Mouse (Mus musculus) kidney, postnatal 4 days (tissue): ENCODE data around the gene Syt12.

Source experiments
- DNase-seq, 2 experiments: peaks; one replicate each; pipeline ENCODE4 v3.0.0; 2021; ENCODE audit warnings: mixed read lengths in 2 of 2

Gene Syt12

GRCm38 (mm10) chr19:4477345-4478189 is at the start of gene Syt12:
Gene Syt12, minus strand, starts transcription at chr19:4477447.
- peak; percentile 55 to 65 for DNase-seq

- DNase-seq: no peak
These were observed 44.3 kb upstream of the Syt12 start for GRCm38 (mm10) chr19:4521426-4522050.

GRCm38 (mm10) chr19:4517483-4517882 is 40.2 kb upstream of the Syt12 start:
- no peak for DNase-seq

GRCm38 (mm10) chr19:4516288-4516687 is 39.0 kb upstream of the Syt12 start:
- no peak for DNase-seq

GRCm38 (mm10) chr19:4515746-4516145 is 38.5 kb upstream of the Syt12 start:
- peak; percentile 54 to 62 for DNase-seq

GRCm38 (mm10) chr19:4513236-4513858 is 36.1 kb upstream of the Syt12 start:
- no peak for DNase-seq

GRCm38 (mm10) chr19:4511116-4511841 is 34.0 kb upstream of the Syt12 start:
- no peak for DNase-seq

- DNase-seq: peak; percentile 98 to 99
These were observed 33.0 kb upstream of the Syt12 start, which contains the start of gene Pcx for GRCm38 (mm10) chr19:4509986-4510963. Gene Pcx, plus strand, starts transcription at chr19:4510472.

GRCm38 (mm10) chr19:4507746-4508145 is 30.5 kb upstream of the Syt12 start:
- DNase-seq: no peak

GRCm38 (mm10) chr19:4504830-4505229 is 27.6 kb upstream of the Syt12 start:
- DNase-seq: no peak

GRCm38 (mm10) chr19:4502701-4503100 is 25.5 kb upstream of the Syt12 start:
- DNase-seq: no peak

GRCm38 (mm10) chr19:4498062-4498933 is 21.1 kb upstream of the Syt12 start, which contains the start of gene 2010003K11Rik:
Gene 2010003K11Rik, minus strand, starts transcription at chr19:4498583.
- DNase-seq: peak in 1 of 2 experiments; percentile 15

- peak; percentile 84 to 86 for DNase-seq
These were observed 20.2 kb upstream of the Syt12 start for GRCm38 (mm10) chr19:4497263-4497973.

- DNase-seq: peak in 1 of 2 experiments; percentile 47
These were observed 19.5 kb upstream of the Syt12 start for GRCm38 (mm10) chr19:4496535-4497262.

- no peak for DNase-seq
These were observed 18.6 kb upstream of the Syt12 start for GRCm38 (mm10) chr19:4495814-4496213.

GRCm38 (mm10) chr19:4494707-4495106 is 17.5 kb upstream of the Syt12 start:
- no peak for DNase-seq

- DNase-seq: peak in 1 of 2 experiments; percentile 23
These were observed 15.5 kb upstream of the Syt12 start for GRCm38 (mm10) chr19:4492526-4493296.

- no peak for DNase-seq
These were observed 13.9 kb upstream of the Syt12 start for GRCm38 (mm10) chr19:4491080-4491695.
